ENCODE assay signal across 8 mouse cellular contexts in genomic region chr19:37886355-37887120, GRCm38 (mm10).
DNase-seq lines count a peak whose midpoint lies in the region; ATAC-seq and TF ChIP-seq lines count a peak whose summit lies in the region.

No protein-coding gene starts in this region.

- no peaks in the 10 kb centered on the region for H3K9me3 ChIP-seq in limb, embryonic 14.5 days (ENCODE audit: control insufficient read depth, low read length)

- WGBS in limb, embryonic 14.5 days = 13% methylated on average over 15 of the region's 15 CpGs

- 0 out of 2 replicates have a peak, but pooled peaks cover 5% of the 10 kb centered on the region for H3K27me3 ChIP-seq in limb, embryonic 14.5 days (ENCODE audit: control insufficient read depth, insufficient read depth, low read length)
- H3K27me3 ChIP-seq in myocyte (ENCODE audit: control insufficient read depth, insufficient read depth, insufficient read length) = no peaks in the 10 kb centered on the region

- no peak overlapping the region for H3ac ChIP-seq in myocyte (ENCODE audit: control insufficient read depth, insufficient read length)

- peak overlapping the region; percentile 11; the same call in 1 of the 2 replicates for H3K4me3 ChIP-seq in cortical plate, adult 2 months (ENCODE audit: insufficient read depth, low read length)
- peak overlapping the region; percentile 25 for H3K4me3 ChIP-seq in limb, embryonic 14.5 days (replicated peaks; ENCODE audit: low read length)
- no peak overlapping the region for H3K4me3 ChIP-seq in myocyte

- peak overlapping the region; percentile 51 for H3K4me2 ChIP-seq in limb, embryonic 14.5 days (replicated peaks; ENCODE audit: low read depth, low read length, severe bottlenecking)
- peak overlapping the region; percentile 65 for H3K4me2 ChIP-seq in myocyte (ENCODE audit: low read depth)

- H3K9ac ChIP-seq in limb, embryonic 14.5 days (ENCODE audit: low read depth, low read length, severe bottlenecking) = no peak overlapping the region

- no peaks in the 10 kb centered on the region for H3K36me3 ChIP-seq in limb, embryonic 14.5 days (ENCODE audit: control insufficient read depth, insufficient read depth, low read length)
- H3K36me3 ChIP-seq in myocyte (ENCODE audit: control insufficient read depth, insufficient read depth) = no peaks in the 10 kb centered on the region

- TF ChIP-seq CTCF in cortical plate, adult 2 months (IDR thresholded peaks at IDR 0.05; ENCODE audit: extremely low read depth, insufficient read depth, low read length) = peak; percentile 73

- ATAC-seq in granulocyte monocyte progenitor cell, adult 5-6 weeks (replicated peaks; ENCODE audit: poor library complexity, severe bottlenecking) = peak; percentile 65; the same call in 1 of the 2 replicates
- peak; percentile 59; the same call in 1 of the 2 replicates for ATAC-seq in limb, embryonic 14.5 days (ENCODE audit: low FRiP score, low read depth)

- TF ChIP-seq POLR2A in cortical plate, adult 2 months (IDR thresholded peaks at IDR 0.05; ENCODE audit: extremely low read depth, insufficient read depth, low read length) = no peak
- TF ChIP-seq POLR2A in limb, embryonic 14.5 days (IDR thresholded peaks at IDR 0.05; ENCODE audit: borderline replicate concordance, extremely low read depth, insufficient read depth, insufficient read length) = 0 out of 2 replicates have a peak, but pooled peaks have one; percentile 9
- no peak for TF ChIP-seq POLR2A in myocyte (IDR thresholded peaks at IDR 0.05; ENCODE audit: insufficient read length, low read depth)

- no peaks in the 10 kb centered on the region for H3K79me2 ChIP-seq in myocyte (ENCODE audit: control insufficient read depth, insufficient read depth)

- no peak overlapping the region for H3K27ac ChIP-seq in cortical plate, adult 2 months (ENCODE audit: insufficient read depth, low read length)
- no peak overlapping the region for H3K27ac ChIP-seq in limb, embryonic 14.5 days (replicated peaks; ENCODE audit: low read depth, low read length)

- peak; percentile 96 for DNase-seq in 3T3-L1 (ENCODE audit: low read depth, low spot score)
- DNase-seq in ZHBTc4 (ENCODE audit: low read depth, low spot score) = peak; percentile 96
- peak; percentile 45 to 53 for DNase-seq in kidney, adult 8-10 months
- peak; percentile 88 for DNase-seq in limb, embryonic 14.5 days (ENCODE audit: low spot score)
- DNase-seq in thymus, postnatal 14 days = peak; percentile 14

- H3K4me1 ChIP-seq in cortical plate, adult 2 months (ENCODE audit: control insufficient read depth, insufficient read depth, low read length) = no peaks in the 10 kb centered on the region
- peaks cover 8% of the 10 kb centered on the region for H3K4me1 ChIP-seq in limb, embryonic 14.5 days (ENCODE audit: control insufficient read depth, insufficient read depth, low read length)

TF ChIP-seq in myocyte, 11 proteins besides CTCF, POLR2A, EP300 and RAD21:
- TF ChIP-seq USF1 (IDR thresholded peaks at IDR 0.05; ENCODE audit: low read depth) = no peak
- no peak for TF ChIP-seq REST (IDR thresholded peaks at IDR 0.05; ENCODE audit: insufficient read depth, insufficient read length)
- TF ChIP-seq CEBPB (IDR thresholded peaks at IDR 0.05; ENCODE audit: insufficient read depth, poor library complexity, severe bottlenecking) = no peak
- no peak for TF ChIP-seq E2F4 (IDR thresholded peaks at IDR 0.05; ENCODE audit: insufficient read depth)
- TF ChIP-seq MYOG (IDR thresholded peaks at IDR 0.05; ENCODE audit: control insufficient read depth in 1 of 3, insufficient read depth in 1 of 3, insufficient read length in 2 of 3, low read depth in 2 of 3) = no peak
- no peak for TF ChIP-seq MYOD1 (IDR thresholded peaks at IDR 0.05; ENCODE audit: control insufficient read depth in 1 of 3, insufficient read length in 2 of 3, low read depth in 2 of 3)
- no peak for TF ChIP-seq TCF12 (IDR thresholded peaks at IDR 0.05; ENCODE audit: insufficient read depth, poor library complexity, severe bottlenecking)
- TF ChIP-seq POLR2AphosphoS2 (IDR thresholded peaks at IDR 0.05; ENCODE audit: insufficient read length, low read depth) = no peak
- TF ChIP-seq MAX (IDR thresholded peaks at IDR 0.05; ENCODE audit: low read depth) = no peak
- no peak for TF ChIP-seq TCF3 (IDR thresholded peaks at IDR 0.05; ENCODE audit: insufficient read length, low read depth)
- no peak for TF ChIP-seq SRF (IDR thresholded peaks at IDR 0.05; ENCODE audit: control insufficient read depth, insufficient read length, low read depth)

Comparison
In these comparisons a context has a peak if more than half of its experiments do, and no peak if none do; other contexts are left out.
1. DNase-seq: peak in every context shown above with its lines; median percentile 96 in 3T3-L1; 96 in ZHBTc4; 88 in limb, embryonic 14.5 days; 49 in kidney, adult 8-10 months; 14 in thymus, postnatal 14 days.